Mouse (Mus musculus): Measurements from ENCODE around the gene Supt5. TPM values are rescaled to one million over a fixed set of nuclear protein-coding genes. Genes with fewer than 3 reads are reported as not detected.
A peak's percentile ranks its signal among the peaks of the same experiment; 100 is the strongest.

Gene Supt5
- total RNA-seq, 2 experiments from 2014 or later: 113 to 123 TPM

GRCm38 (mm10) chr7:28375176-28375921 lies 36.8 kb upstream of the Supt5 start:
- DNase-seq (ENCODE audit: low spot score in 2 of 2): peak in 1 of 2 experiments; percentile 73

GRCm38 (mm10) chr7:28374647-28375046 lies 36.1 kb upstream of the Supt5 start:
- no peak for DNase-seq (ENCODE audit: low spot score in 2 of 2)

- DNase-seq (ENCODE audit: low spot score in 2 of 2): no peak
Observed at GRCm38 (mm10) chr7:28373891-28374495, 35.4 kb upstream of the Supt5 start.

- no peak for DNase-seq (ENCODE audit: low spot score in 2 of 2)
Observed at GRCm38 (mm10) chr7:28373131-28373581, 34.6 kb upstream of the Supt5 start.

- DNase-seq (ENCODE audit: low spot score in 2 of 2): peak; percentile 93 to 97
Observed at GRCm38 (mm10) chr7:28372251-28373108, 33.9 kb upstream of the Supt5 start, which contains the start of gene Plekhg2. Gene Plekhg2, minus strand, starts transcription at chr7:28372599.

GRCm38 (mm10) chr7:28371514-28371989 lies 33.0 kb upstream of the Supt5 start:
- DNase-seq (ENCODE audit: low spot score in 2 of 2): no peak

- DNase-seq (ENCODE audit: low spot score in 2 of 2): no peak
Observed at GRCm38 (mm10) chr7:28370977-28371513, 32.5 kb upstream of the Supt5 start.

GRCm38 (mm10) chr7:28370051-28370450 lies 31.5 kb upstream of the Supt5 start:
- no peak for DNase-seq (ENCODE audit: low spot score in 2 of 2)

GRCm38 (mm10) chr7:28368276-28368920 lies 29.9 kb upstream of the Supt5 start:
- no peak for DNase-seq (ENCODE audit: low spot score in 2 of 2)

GRCm38 (mm10) chr7:28367663-28368275 lies 29.2 kb upstream of the Supt5 start:
- DNase-seq (ENCODE audit: low spot score in 2 of 2): no peak

- DNase-seq (ENCODE audit: low spot score in 2 of 2): no peak
Observed at GRCm38 (mm10) chr7:28362441-28363060, 24.0 kb upstream of the Supt5 start.

GRCm38 (mm10) chr7:28361647-28362341 lies 23.2 kb upstream of the Supt5 start:
- no peak for DNase-seq (ENCODE audit: low spot score in 2 of 2)

- peak in 1 of 2 experiments; percentile 2 for DNase-seq (ENCODE audit: low spot score in 2 of 2)
Observed at GRCm38 (mm10) chr7:28360291-28360690, 21.7 kb upstream of the Supt5 start.

- peak in 1 of 2 experiments; percentile 3 for DNase-seq (ENCODE audit: low spot score in 2 of 2)
Observed at GRCm38 (mm10) chr7:28359854-28360253, 21.3 kb upstream of the Supt5 start.

- peak in 1 of 2 experiments; percentile 2 for DNase-seq (ENCODE audit: low spot score in 2 of 2)
Observed at GRCm38 (mm10) chr7:28358431-28358830, 19.9 kb upstream of the Supt5 start.

- DNase-seq (ENCODE audit: low spot score in 2 of 2): no peak
Observed at GRCm38 (mm10) chr7:28357984-28358383, 19.4 kb upstream of the Supt5 start.

- DNase-seq (ENCODE audit: low spot score in 2 of 2): no peak
Observed at GRCm38 (mm10) chr7:28356981-28357380, 18.4 kb upstream of the Supt5 start.

GRCm38 (mm10) chr7:28355221-28355620 lies 16.7 kb upstream of the Supt5 start:
- no peak for DNase-seq (ENCODE audit: low spot score in 2 of 2)

- DNase-seq (ENCODE audit: low spot score in 2 of 2): no peak
Observed at GRCm38 (mm10) chr7:28354596-28354995, 16.1 kb upstream of the Supt5 start.

Measured in adrenal gland, postnatal 4 days (tissue).